Mouse (Mus musculus) cortical plate, adult 2 months (tissue): ENCODE measurements around the gene Fat4. TPM values are rescaled to one million over a fixed set of nuclear protein-coding genes. Genes with fewer than 3 reads are reported as not detected.
A peak's percentile ranks its signal among the peaks of the same experiment; 100 is the strongest.

ENCODE experiments used
- H3K27ac ChIP-seq: fragments of 200-500 bp; 2 replicates; pipeline ENCODE4 v1.5.1; 2012; ENCODE audit warnings: low read length, control low read depth, inconsistent platforms; ENCODE audit not compliant: insufficient read depth
- H3K4me1 ChIP-seq: fragments of 200-500 bp; 2 replicates; pipeline ENCODE4 v1.6.1; 2011; ENCODE audit warnings: low read length; ENCODE audit not compliant: control insufficient read depth, insufficient read depth
- H3K4me3 ChIP-seq: fragments of 200-500 bp; 2 replicates; pipeline ENCODE4 v1.5.1; 2011; ENCODE audit warnings: mild to moderate bottlenecking, low read length, control low read depth; ENCODE audit not compliant: insufficient read depth
- CTCF ChIP-seq: fragments of 200-500 bp; IDR thresholded peaks from 2 replicates; pipeline ENCODE4 v1.5.1; 2011; ENCODE audit warnings: mild to moderate bottlenecking, control low read depth, low read length; ENCODE audit not compliant: insufficient read depth; ENCODE audit errors: extremely low read depth
- POLR2A ChIP-seq: fragments of 200-500 bp; IDR thresholded peaks from 2 replicates; pipeline ENCODE4 v1.6.1; 2011; ENCODE audit warnings: mild to moderate bottlenecking, low read length, control low read depth; ENCODE audit not compliant: insufficient read depth; ENCODE audit errors: extremely low read depth
- polyA plus RNA-seq: library from polyadenylated mRNA; depleted of rRNA; stranded (reverse); fragments of >200 nt; gene quantifications from 2 replicates; pipeline ENCODE4 v1.2.3, GENCODE M21; 2012; rRNA removed

Gene Fat4
- polyA plus RNA-seq: 2.5 and 2.9 TPM in 2 replicates

DNA sequence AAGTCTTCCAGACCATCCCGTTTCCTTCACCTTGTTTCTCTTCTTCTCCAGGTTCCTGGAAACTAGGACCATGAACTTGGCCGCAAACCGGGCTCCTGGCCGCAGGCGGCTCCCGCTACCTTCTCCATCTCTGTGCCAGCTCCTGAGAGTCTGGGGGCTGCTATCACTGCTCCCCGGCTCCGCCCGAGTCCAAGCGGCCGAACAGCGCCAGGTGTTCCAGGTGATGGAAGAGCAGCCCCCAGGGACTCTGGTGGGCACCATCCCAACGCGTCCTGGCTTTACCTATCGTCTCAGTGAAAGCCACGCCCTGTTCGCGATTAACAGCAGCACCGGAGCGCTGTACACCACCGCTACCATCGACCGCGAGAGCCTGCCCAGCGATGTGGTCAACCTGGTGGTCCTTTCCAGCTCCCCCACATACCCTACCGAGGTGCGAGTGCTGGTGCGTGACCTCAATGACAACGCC lies at the start of gene Fat4:
Gene Fat4, plus strand, starts transcription at position 51 of the 466 bp plus-strand sequence.
- Histone ChIP-seq H3K4me3 (peak within 1 kb of the TSS; percentile 68), H3K27ac (peak within 1 kb of the TSS; percentile 22; the same call in 1 of the 2 replicates), H3K4me1 (no peaks in the 10 kb centered on the region)
- TF ChIP-seq CTCF: no peak
- no peak for TF ChIP-seq POLR2A

DNA sequence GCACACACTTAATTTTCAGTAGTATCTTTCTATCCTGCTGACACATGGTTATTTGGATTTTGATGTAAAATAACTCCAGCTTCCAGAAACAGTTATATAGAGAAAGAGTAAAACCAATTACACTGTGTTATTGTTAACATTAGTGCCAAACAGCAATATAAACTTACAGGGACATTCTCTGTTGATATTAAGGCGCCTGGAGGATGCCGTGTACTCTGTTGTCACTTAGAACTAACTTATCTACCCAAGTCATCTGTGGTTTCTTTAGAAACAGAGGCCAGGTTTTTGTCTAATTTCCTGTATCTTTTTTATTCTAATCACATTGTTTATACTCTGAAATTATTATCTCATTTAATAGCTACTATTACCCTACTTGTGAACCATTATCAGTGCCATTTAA lies 47.3 kb upstream of the Fat4 start:
- no peak overlapping the region for H3K27ac ChIP-seq
- H3K4me1 ChIP-seq: no peaks in the 10 kb centered on the region
- TF ChIP-seq POLR2A (no peak), CTCF (no peak)
- no peak overlapping the region for H3K4me3 ChIP-seq

DNA sequence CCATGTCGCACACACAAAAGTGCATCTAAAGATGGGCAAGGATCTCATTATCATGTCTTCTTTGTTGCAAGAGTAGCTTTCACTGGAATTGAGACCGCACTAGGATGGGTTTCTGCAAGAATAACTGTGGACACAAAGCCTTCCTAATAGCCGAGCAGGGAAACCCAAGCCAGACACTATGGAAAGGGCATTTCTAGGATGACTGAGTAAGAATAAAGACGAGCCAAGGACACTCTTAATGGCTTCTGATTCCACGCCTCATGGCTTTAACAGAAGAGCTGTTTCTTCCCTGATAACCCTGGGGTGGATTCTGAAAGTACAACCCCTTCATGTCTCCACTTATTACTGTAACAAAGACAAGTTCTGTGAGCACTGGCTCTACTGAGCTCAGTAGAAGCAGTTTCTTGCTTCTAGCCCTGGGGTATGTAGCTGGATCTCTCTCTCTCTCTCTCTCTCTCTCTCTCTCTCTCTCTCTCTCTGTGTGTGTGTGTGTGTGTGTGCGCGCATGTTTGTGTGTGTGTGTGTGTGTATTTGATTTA lies 43.7 kb upstream of the Fat4 start:
- no peak overlapping the region for H3K4me3 ChIP-seq
- H3K27ac ChIP-seq: no peak overlapping the region
- no peak for TF ChIP-seq CTCF
- no peak for TF ChIP-seq POLR2A
- H3K4me1 ChIP-seq: no peaks in the 10 kb centered on the region

- Histone ChIP-seq H3K27ac (no peak overlapping the region), H3K4me1 (no peaks in the 10 kb centered on the region), H3K4me3 (no peak overlapping the region)
- TF ChIP-seq POLR2A: no peak
- TF ChIP-seq CTCF: no peak
These were observed 39.9 kb upstream of the Fat4 start for GRCm38 (mm10) chr3:38846602-38847382.

DNA sequence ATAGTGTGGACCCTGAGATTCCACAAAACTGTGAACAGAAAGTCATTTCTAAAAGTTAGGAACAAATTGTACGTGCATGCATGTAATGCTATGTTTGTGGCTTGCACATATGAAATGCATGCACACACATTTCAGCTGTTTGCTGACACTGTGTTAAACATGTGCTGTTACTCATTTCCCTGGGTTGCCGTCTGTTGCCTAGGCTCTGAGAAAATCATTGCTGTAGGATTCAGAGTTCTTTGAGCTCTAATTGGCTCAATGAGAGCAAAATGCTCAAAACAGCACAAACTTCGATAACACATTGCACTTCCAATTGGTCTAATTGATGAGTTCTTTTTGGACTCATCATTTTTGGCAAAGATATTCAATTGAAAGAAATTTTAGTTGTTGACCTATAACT lies 37.7 kb upstream of the Fat4 start:
- no peak for TF ChIP-seq CTCF
- no peak for TF ChIP-seq POLR2A
- no peak overlapping the region for H3K4me3 ChIP-seq
- H3K27ac ChIP-seq: no peak overlapping the region
- no peaks in the 10 kb centered on the region for H3K4me1 ChIP-seq

- H3K4me1 ChIP-seq: no peaks in the 10 kb centered on the region
- no peak overlapping the region for H3K27ac ChIP-seq
- TF ChIP-seq CTCF: peak; percentile 64
- no peak for TF ChIP-seq POLR2A
These were observed 37.2 kb upstream of the Fat4 start for GRCm38 (mm10) chr3:38849536-38849935.

GRCm38 (mm10) chr3:38853650-38854049 lies 33.1 kb upstream of the Fat4 start:
- Histone ChIP-seq H3K4me3 (no peak overlapping the region), H3K27ac (no peak overlapping the region), H3K4me1 (no peaks in the 10 kb centered on the region)
- TF ChIP-seq POLR2A (no peak), CTCF (no peak)

More at GRCm38 (mm10) chr3:38849536-38849935, 37.2 kb upstream of the Fat4 start:
- H3K4me3 ChIP-seq: no peak overlapping the region

GRCm38 (mm10) chr3:38860683-38861082 lies 26.1 kb upstream of the Fat4 start:
- Histone ChIP-seq H3K27ac (no peak overlapping the region), H3K4me3 (no peak overlapping the region), H3K4me1 (no peaks in the 10 kb centered on the region)
- TF ChIP-seq CTCF (no peak), POLR2A (no peak)

DNA sequence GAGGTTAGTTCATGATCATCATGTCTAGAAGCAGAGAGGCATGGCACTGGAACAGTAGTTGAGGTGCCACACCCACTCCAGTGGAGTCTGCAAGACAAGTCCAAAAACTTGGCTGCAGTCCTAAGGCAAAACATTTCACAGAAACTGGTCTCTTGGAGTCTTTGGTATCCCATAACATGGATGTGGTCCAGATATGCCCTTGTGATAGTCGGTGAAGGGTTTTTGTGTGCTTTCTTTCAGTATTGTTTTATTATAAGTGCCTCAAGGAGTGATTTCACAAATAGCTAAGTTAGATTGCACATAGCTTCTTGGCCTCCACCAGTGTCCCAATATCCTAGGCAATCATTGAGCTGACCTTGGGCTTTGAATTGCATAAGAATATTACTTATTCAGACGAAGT lies 15.4 kb upstream of the Fat4 start:
- H3K27ac ChIP-seq: no peak overlapping the region
- no peaks in the 10 kb centered on the region for H3K4me1 ChIP-seq
- no peak overlapping the region for H3K4me3 ChIP-seq
- TF ChIP-seq CTCF: no peak
- no peak for TF ChIP-seq POLR2A

- Histone ChIP-seq H3K4me3 (no peak overlapping the region), H3K4me1 (no peaks in the 10 kb centered on the region), H3K27ac (no peak overlapping the region)
- TF ChIP-seq CTCF: no peak
- TF ChIP-seq POLR2A: no peak
These were observed 10.9 kb upstream of the Fat4 start for GRCm38 (mm10) chr3:38875872-38876271.
